Mouse (Mus musculus): ENCODE results near the gene Clec16a.

The Clec16a gene

GRCm38 (mm10) chr16:10689748-10690318 lies 144.7 kb downstream of the Clec16a start:
- TF ChIP-seq POU5F1 (IDR thresholded peaks at IDR 0.05; ENCODE audit: borderline replicate concordance, low read length) (no peak), CTCF (conservative IDR thresholded peaks at IDR 0.05; ENCODE audit: low read length) (no peak), NANOG (IDR thresholded peaks at IDR 0.05; ENCODE audit: borderline replicate concordance, low read length) (no peak)
- peaks cover 13% of the 10 kb centered on the region for H3K4me1 ChIP-seq (replicated peaks; ENCODE audit: low read depth, low read length)
- no peaks in the 10 kb centered on the region for H3K9me3 ChIP-seq (ENCODE audit: low read length)
- peaks cover 49% of the 10 kb centered on the region for H3K36me3 ChIP-seq (ENCODE audit: insufficient read depth, low read length)
- no peak overlapping the region for H3K4me3 ChIP-seq (replicated peaks; ENCODE audit: low read length)
- no peaks in the 10 kb centered on the region for H3K27me3 ChIP-seq (ENCODE audit: insufficient read depth, low read length)

DNA sequence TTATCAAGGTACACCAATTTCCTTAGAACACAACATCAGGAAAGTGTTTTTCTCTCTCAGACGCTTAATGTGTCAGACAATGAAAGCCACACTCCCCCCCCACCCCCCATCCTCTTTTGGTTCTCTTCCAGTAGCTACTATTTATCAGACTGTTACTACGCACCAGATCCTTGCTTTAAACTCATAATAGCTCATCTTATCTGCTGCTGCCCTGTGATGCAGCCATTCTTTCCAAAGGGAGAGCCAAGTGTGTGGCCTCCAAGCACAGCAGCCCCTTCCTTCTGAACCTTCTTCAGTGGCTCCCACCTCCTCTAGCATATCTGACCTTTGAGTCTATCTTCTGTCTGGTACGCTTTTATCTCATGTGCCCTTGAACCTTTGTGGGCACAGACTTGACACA lies 145.3 kb downstream of the Clec16a start:
- TF ChIP-seq CTCF (conservative IDR thresholded peaks at IDR 0.05; ENCODE audit: low read length) (no peak), NANOG (IDR thresholded peaks at IDR 0.05; ENCODE audit: borderline replicate concordance, low read length) (no peak), POU5F1 (IDR thresholded peaks at IDR 0.05; ENCODE audit: borderline replicate concordance, low read length) (no peak)
- peaks cover 49% of the 10 kb centered on the region for H3K36me3 ChIP-seq (ENCODE audit: insufficient read depth, low read length)
- no peak overlapping the region for H3K4me3 ChIP-seq (replicated peaks; ENCODE audit: low read length)
- peaks cover 19% of the 10 kb centered on the region for H3K4me1 ChIP-seq (replicated peaks; ENCODE audit: low read depth, low read length)
- no peaks in the 10 kb centered on the region for H3K27me3 ChIP-seq (ENCODE audit: insufficient read depth, low read length)
- H3K9me3 ChIP-seq (ENCODE audit: low read length): no peaks in the 10 kb centered on the region

GRCm38 (mm10) chr16:10691705-10692104 lies 146.6 kb downstream of the Clec16a start:
- peaks cover 29% of the 10 kb centered on the region for H3K4me1 ChIP-seq (replicated peaks; ENCODE audit: low read depth, low read length)
- no peaks in the 10 kb centered on the region for H3K27me3 ChIP-seq (ENCODE audit: insufficient read depth, low read length)
- H3K4me3 ChIP-seq (replicated peaks; ENCODE audit: low read length): no peak overlapping the region
- peaks cover 54% of the 10 kb centered on the region for H3K36me3 ChIP-seq (ENCODE audit: insufficient read depth, low read length)
- no peak for TF ChIP-seq CTCF (conservative IDR thresholded peaks at IDR 0.05; ENCODE audit: low read length)
- TF ChIP-seq POU5F1 (IDR thresholded peaks at IDR 0.05; ENCODE audit: borderline replicate concordance, low read length): no peak
- no peak for TF ChIP-seq NANOG (IDR thresholded peaks at IDR 0.05; ENCODE audit: borderline replicate concordance, low read length)
- no peaks in the 10 kb centered on the region for H3K9me3 ChIP-seq (ENCODE audit: low read length)

GRCm38 (mm10) chr16:10692848-10693247 lies 147.7 kb downstream of the Clec16a start:
- peaks cover 58% of the 10 kb centered on the region for H3K36me3 ChIP-seq (ENCODE audit: insufficient read depth, low read length)
- H3K4me3 ChIP-seq (replicated peaks; ENCODE audit: low read length): no peak overlapping the region
- H3K9me3 ChIP-seq (ENCODE audit: low read length): no peaks in the 10 kb centered on the region
- peaks cover 39% of the 10 kb centered on the region for H3K4me1 ChIP-seq (replicated peaks; ENCODE audit: low read depth, low read length)
- no peak for TF ChIP-seq NANOG (IDR thresholded peaks at IDR 0.05; ENCODE audit: borderline replicate concordance, low read length)
- no peak for TF ChIP-seq POU5F1 (IDR thresholded peaks at IDR 0.05; ENCODE audit: borderline replicate concordance, low read length)
- no peak for TF ChIP-seq CTCF (conservative IDR thresholded peaks at IDR 0.05; ENCODE audit: low read length)
- H3K27me3 ChIP-seq (ENCODE audit: insufficient read depth, low read length): no peaks in the 10 kb centered on the region

DNA sequence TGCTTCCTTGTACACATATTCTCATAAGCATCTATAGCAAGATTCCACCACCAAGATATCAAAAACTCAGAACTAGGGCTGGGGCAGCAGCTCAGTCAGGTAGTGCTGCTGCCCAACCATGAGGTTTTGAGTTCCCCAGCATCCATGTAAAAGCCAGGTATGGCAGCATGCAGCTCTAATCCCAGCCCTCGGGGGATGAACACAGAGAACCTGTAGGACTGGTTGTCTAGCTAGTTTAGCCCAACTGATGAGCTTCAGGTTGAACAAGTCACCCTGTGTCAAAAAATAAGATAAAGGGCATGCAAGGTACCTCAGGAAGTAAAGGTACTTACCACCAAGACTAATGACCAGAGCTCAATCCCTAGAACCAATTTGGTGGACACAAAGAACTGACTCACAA lies 148.3 kb downstream of the Clec16a start:
- Histone ChIP-seq H3K27me3 (ENCODE audit: insufficient read depth, low read length) (no peaks in the 10 kb centered on the region), H3K9me3 (ENCODE audit: low read length) (no peaks in the 10 kb centered on the region), H3K4me1 (replicated peaks; ENCODE audit: low read depth, low read length) (peaks cover 45% of the 10 kb centered on the region), H3K36me3 (ENCODE audit: insufficient read depth, low read length) (peaks cover 58% of the 10 kb centered on the region), H3K4me3 (replicated peaks; ENCODE audit: low read length) (no peak overlapping the region)
- TF ChIP-seq POU5F1 (IDR thresholded peaks at IDR 0.05; ENCODE audit: borderline replicate concordance, low read length): no peak

DNA sequence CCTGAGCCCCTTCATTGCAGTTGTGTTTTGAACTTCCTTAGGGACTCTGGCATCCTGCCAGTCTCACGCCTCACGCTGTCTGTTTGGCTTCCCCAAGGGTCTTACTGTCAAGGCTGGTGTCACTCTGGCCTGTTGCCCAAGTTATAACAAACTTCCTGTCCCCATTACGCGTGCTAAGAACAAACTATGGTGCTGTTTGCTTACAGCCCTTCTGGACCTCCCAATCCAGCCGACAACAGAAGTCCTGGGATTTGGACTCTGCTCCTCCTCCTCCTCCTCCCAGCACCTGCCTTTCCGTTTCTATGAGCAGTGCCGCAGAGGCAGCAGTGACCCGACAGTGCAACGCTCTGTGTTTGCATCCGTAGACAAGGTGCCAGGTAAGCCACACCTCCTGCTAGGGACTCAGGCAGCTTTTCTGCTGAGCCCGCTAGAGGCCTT lies 149.3 kb downstream of the Clec16a start:
- H3K4me1 ChIP-seq (replicated peaks; ENCODE audit: low read depth, low read length): peaks cover 55% of the 10 kb centered on the region
- H3K4me3 ChIP-seq (replicated peaks; ENCODE audit: low read length): no peak overlapping the region
- no peaks in the 10 kb centered on the region for H3K27me3 ChIP-seq (ENCODE audit: insufficient read depth, low read length)
- no peaks in the 10 kb centered on the region for H3K9me3 ChIP-seq (ENCODE audit: low read length)
- peaks cover 54% of the 10 kb centered on the region for H3K36me3 ChIP-seq (ENCODE audit: insufficient read depth, low read length)
- TF ChIP-seq POU5F1 (IDR thresholded peaks at IDR 0.05; ENCODE audit: borderline replicate concordance, low read length) (no peak), CTCF (conservative IDR thresholded peaks at IDR 0.05; ENCODE audit: low read length) (no peak), NANOG (IDR thresholded peaks at IDR 0.05; ENCODE audit: borderline replicate concordance, low read length) (no peak)

DNA sequence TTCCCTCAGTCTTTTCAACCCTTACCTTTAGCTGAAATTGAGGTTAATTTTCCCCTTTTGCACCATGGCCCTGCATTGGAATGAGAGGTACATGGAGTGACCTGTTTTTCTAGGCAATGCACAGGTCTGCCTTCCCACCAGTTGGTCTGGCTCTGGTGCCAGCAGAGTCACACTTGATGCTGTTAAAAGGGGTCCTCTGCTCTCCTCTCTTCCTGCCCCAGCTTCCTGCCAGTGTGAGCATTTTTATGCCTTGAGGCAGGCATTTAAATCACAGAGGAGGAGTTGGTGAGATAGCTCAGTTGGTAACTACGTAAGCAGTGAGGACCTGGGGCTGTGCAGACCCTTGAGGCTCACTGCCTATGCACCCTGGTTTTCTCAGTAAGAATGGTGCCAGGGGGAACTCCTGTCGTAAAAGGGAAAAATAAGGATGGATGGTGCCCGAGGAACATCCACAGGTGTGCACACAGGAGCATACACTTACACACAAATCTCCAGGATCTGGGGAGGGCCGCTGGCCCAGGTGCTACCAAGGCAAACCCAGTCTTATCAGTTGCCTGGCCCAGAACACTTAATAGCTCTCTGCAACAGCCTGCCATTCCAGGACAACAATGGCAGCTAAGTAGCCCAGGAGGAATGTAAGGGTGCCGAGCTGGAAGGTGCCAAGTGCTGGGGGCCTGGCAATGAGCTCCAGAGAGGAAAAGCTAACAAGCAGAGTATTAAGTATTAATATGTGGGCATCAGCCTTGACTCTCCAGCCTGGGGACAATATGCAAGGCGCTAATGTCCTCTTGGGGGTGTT lies 152.9 kb downstream of the Clec16a start:
- TF ChIP-seq POU5F1 (IDR thresholded peaks at IDR 0.05; ENCODE audit: borderline replicate concordance, low read length) (no peak), NANOG (IDR thresholded peaks at IDR 0.05; ENCODE audit: borderline replicate concordance, low read length) (no peak)
- Histone ChIP-seq H3K4me1 (replicated peaks; ENCODE audit: low read depth, low read length) (peaks cover 84% of the 10 kb centered on the region), H3K36me3 (ENCODE audit: insufficient read depth, low read length) (peaks cover 28% of the 10 kb centered on the region), H3K4me3 (replicated peaks; ENCODE audit: low read length) (no peak overlapping the region), H3K27me3 (ENCODE audit: insufficient read depth, low read length) (no peaks in the 10 kb centered on the region), H3K9me3 (ENCODE audit: low read length) (no peaks in the 10 kb centered on the region)

GRCm38 (mm10) chr16:10699316-10699715 lies 154.2 kb downstream of the Clec16a start:
- H3K27me3 ChIP-seq (ENCODE audit: insufficient read depth, low read length): no peaks in the 10 kb centered on the region
- H3K36me3 ChIP-seq (ENCODE audit: insufficient read depth, low read length): peaks cover 25% of the 10 kb centered on the region
- no peak overlapping the region for H3K4me3 ChIP-seq (replicated peaks; ENCODE audit: low read length)
- no peaks in the 10 kb centered on the region for H3K9me3 ChIP-seq (ENCODE audit: low read length)
- TF ChIP-seq POU5F1 (IDR thresholded peaks at IDR 0.05; ENCODE audit: borderline replicate concordance, low read length): no peak
- no peak for TF ChIP-seq CTCF (conservative IDR thresholded peaks at IDR 0.05; ENCODE audit: low read length)
- no peak for TF ChIP-seq NANOG (IDR thresholded peaks at IDR 0.05; ENCODE audit: borderline replicate concordance, low read length)
- peaks cover 85% of the 10 kb centered on the region for H3K4me1 ChIP-seq (replicated peaks; ENCODE audit: low read depth, low read length)

Measured in E14TG2a.4 (cell line).